Mouse (Mus musculus) embryo, embryonic 10 days (tissue): ENCODE data around the gene Hmgcl.
"Not testable (repeated sequence)": the region's sequence is repeated elsewhere in the genome, so short reads cannot be mapped to it uniquely, and the experiment has no call there.

Experiments used
- DNase-seq: peaks from one replicate; pipeline ENCODE4 v3.0.0-alpha.2; 2015; ENCODE audit warnings: low spot score

The Hmgcl gene

GRCm38 (mm10) chr4:135961709-135962108 is 15.5 kb downstream of the Hmgcl start:
- DNase-seq: no peak

- no peak for DNase-seq
Measured at GRCm38 (mm10) chr4:135962198-135962597, 15.9 kb downstream of the Hmgcl start.

GRCm38 (mm10) chr4:135962946-135963345 is 16.7 kb downstream of the Hmgcl start:
- DNase-seq: no peak

GRCm38 (mm10) chr4:135963457-135964193 is 17.4 kb downstream of the Hmgcl start, which contains the start of gene Gale:
Gene Gale, plus strand, starts transcription at chr4:135963727.
- peak; percentile 96 for DNase-seq

GRCm38 (mm10) chr4:135964426-135964825 is 18.2 kb downstream of the Hmgcl start:
- no peak for DNase-seq

GRCm38 (mm10) chr4:135965113-135965512 is 18.9 kb downstream of the Hmgcl start:
- DNase-seq: no peak

GRCm38 (mm10) chr4:135966283-135966682 is 20.0 kb downstream of the Hmgcl start:
- DNase-seq: no peak

GRCm38 (mm10) chr4:135967086-135967760 is 21.0 kb downstream of the Hmgcl start:
- DNase-seq: no peak

- no peak for DNase-seq
Measured at GRCm38 (mm10) chr4:135968271-135968869, 22.1 kb downstream of the Hmgcl start.

GRCm38 (mm10) chr4:135969070-135969750 is 23.0 kb downstream of the Hmgcl start:
- DNase-seq: no peak

GRCm38 (mm10) chr4:135970585-135970984 is 24.3 kb downstream of the Hmgcl start:
- DNase-seq: no peak

GRCm38 (mm10) chr4:135971805-135972555 is 25.7 kb downstream of the Hmgcl start:
- no peak for DNase-seq

GRCm38 (mm10) chr4:135972556-135972906 is 26.3 kb downstream of the Hmgcl start, which contains the start of gene Lypla2:
Gene Lypla2, minus strand, starts transcription at chr4:135972626.
- DNase-seq: peak; percentile 86

GRCm38 (mm10) chr4:135972911-135973811 is 26.9 kb downstream of the Hmgcl start:
- no peak for DNase-seq

GRCm38 (mm10) chr4:135976146-135976545 is 29.9 kb downstream of the Hmgcl start:
- DNase-seq: no peak

- not testable (repeated sequence) for DNase-seq
Measured at GRCm38 (mm10) chr4:135980223-135980622, 34.0 kb downstream of the Hmgcl start.

GRCm38 (mm10) chr4:135981524-135982063 is 35.3 kb downstream of the Hmgcl start:
- DNase-seq: no peak

- no peak for DNase-seq
Measured at GRCm38 (mm10) chr4:135984556-135984955, 38.3 kb downstream of the Hmgcl start.

- no peak for DNase-seq
Measured at GRCm38 (mm10) chr4:135985193-135985592, 38.9 kb downstream of the Hmgcl start.

GRCm38 (mm10) chr4:135985769-135986168 is 39.5 kb downstream of the Hmgcl start:
- DNase-seq: no peak
